Mouse (Mus musculus) olfactory bulb, adult 2 months (tissue): Measurements from ENCODE around the gene Lclat1.

Experiments
- CTCF ChIP-seq: fragments of 200-500 bp; IDR thresholded peaks from 2 replicates; pipeline ENCODE4 v1.5.1; 2012; ENCODE audit warnings: low read depth, mild to moderate bottlenecking, low read length, moderate library complexity; ENCODE audit not compliant: insufficient read depth
- POLR2A ChIP-seq: fragments of 200-500 bp; IDR thresholded peaks from 2 replicates; pipeline ENCODE4 v1.6.1; 2012; ENCODE audit warnings: mild to moderate bottlenecking, low read depth, low read length, moderate library complexity; ENCODE audit not compliant: insufficient read depth

GRCm38 (mm10) chr17:73253291-73253969 lies 145.6 kb downstream of the Lclat1 start:
- TF ChIP-seq CTCF: no peak
- TF ChIP-seq POLR2A: no peak
